Mouse (Mus musculus): ENCODE measurements around the gene Gramd1c.

GRCm38 (mm10) chr16:44029273-44029672 is 33.9 kb downstream of the Gramd1c start:
- no peak for TF ChIP-seq POLR2A (IDR thresholded peaks at IDR 0.05; ENCODE audit: borderline replicate concordance, extremely low read depth, low read depth, low read length)
- TF ChIP-seq CTCF (IDR thresholded peaks at IDR 0.05; ENCODE audit: insufficient read depth, low read length) = no peak

Measured in lung, adult 2 months (tissue).